Mouse (Mus musculus): Measurements from ENCODE around the gene Rilpl1. TPM values are rescaled to one million over a fixed set of nuclear protein-coding genes. Genes with fewer than 3 reads are reported as not detected.

The Rilpl1 gene
- polyA plus RNA-seq, 1 experiment, result 6.2 TPM

- no peak overlapping the region for H3K27ac ChIP-seq (ENCODE audit: control insufficient read depth, insufficient read depth, low read depth, low read length, poor library complexity)
- peaks cover 6% of the 10 kb centered on the region; the same call in 1 of the 2 replicates for H3K4me1 ChIP-seq (ENCODE audit: control insufficient read depth, insufficient read depth, low read length)
- TF ChIP-seq CTCF (IDR thresholded peaks at IDR 0.05; ENCODE audit: control insufficient read depth, insufficient read depth, low read length) (no peak), POLR2A (IDR thresholded peaks at IDR 0.05; ENCODE audit: borderline replicate concordance, control insufficient read depth, low read depth, low read length) (no peak)
- no peak overlapping the region for H3K4me3 ChIP-seq (replicated peaks; ENCODE audit: control insufficient read depth, low read depth, low read length)
- 84% methylated on average over 16 of the region's 16 CpGs for WGBS
Measured at GRCm38 (mm10) chr5:124450641-124451340, 80.4 kb downstream of the Rilpl1 start.

GRCm38 (mm10) chr5:124450051-124450450 lies 81.1 kb downstream of the Rilpl1 start:
- Histone ChIP-seq H3K4me3 (replicated peaks; ENCODE audit: control insufficient read depth, low read depth, low read length) (no peak overlapping the region), H3K4me1 (ENCODE audit: control insufficient read depth, insufficient read depth, low read length) (peaks cover 5% of the 10 kb centered on the region; the same call in 1 of the 2 replicates), H3K27ac (ENCODE audit: control insufficient read depth, insufficient read depth, low read depth, low read length, poor library complexity) (no peak overlapping the region)
- TF ChIP-seq POLR2A (IDR thresholded peaks at IDR 0.05; ENCODE audit: borderline replicate concordance, control insufficient read depth, low read depth, low read length), result no peak
- TF ChIP-seq CTCF (IDR thresholded peaks at IDR 0.05; ENCODE audit: control insufficient read depth, insufficient read depth, low read length), result no peak
- WGBS, result 87% methylated on average over 7 of the region's 7 CpGs

GRCm38 (mm10) chr5:124449494-124449893 lies 81.7 kb downstream of the Rilpl1 start:
- no peak overlapping the region for H3K27ac ChIP-seq (ENCODE audit: control insufficient read depth, insufficient read depth, low read depth, low read length, poor library complexity)
- no peak overlapping the region for H3K4me3 ChIP-seq (replicated peaks; ENCODE audit: control insufficient read depth, low read depth, low read length)
- peaks cover 8% of the 10 kb centered on the region for H3K4me1 ChIP-seq (ENCODE audit: control insufficient read depth, insufficient read depth, low read length)
- no peak for TF ChIP-seq POLR2A (IDR thresholded peaks at IDR 0.05; ENCODE audit: borderline replicate concordance, control insufficient read depth, low read depth, low read length)
- TF ChIP-seq CTCF (IDR thresholded peaks at IDR 0.05; ENCODE audit: control insufficient read depth, insufficient read depth, low read length), result no peak
- 90% methylated on average over 6 of the region's 6 CpGs for WGBS

- TF ChIP-seq POLR2A (IDR thresholded peaks at IDR 0.05; ENCODE audit: borderline replicate concordance, control insufficient read depth, low read depth, low read length), result no peak
- TF ChIP-seq CTCF (IDR thresholded peaks at IDR 0.05; ENCODE audit: control insufficient read depth, insufficient read depth, low read length), result peak; percentile 5; the same call in 1 of the 2 replicates
- H3K4me1 ChIP-seq (ENCODE audit: control insufficient read depth, insufficient read depth, low read length), result peaks cover 13% of the 10 kb centered on the region
- WGBS, result 2% methylated on average over 15 of the region's 15 CpGs
- H3K4me3 ChIP-seq (replicated peaks; ENCODE audit: control insufficient read depth, low read depth, low read length), result peak overlapping the region; percentile 82
- H3K27ac ChIP-seq (ENCODE audit: control insufficient read depth, insufficient read depth, low read depth, low read length, poor library complexity), result peak overlapping the region; percentile 92
Measured at GRCm38 (mm10) chr5:124446301-124446881, 84.8 kb downstream of the Rilpl1 start.

GRCm38 (mm10) chr5:124445621-124446293 lies 85.4 kb downstream of the Rilpl1 start:
- Histone ChIP-seq H3K4me3 (replicated peaks; ENCODE audit: control insufficient read depth, low read depth, low read length) (peak overlapping the region; percentile 82), H3K4me1 (ENCODE audit: control insufficient read depth, insufficient read depth, low read length) (peaks cover 13% of the 10 kb centered on the region), H3K27ac (ENCODE audit: control insufficient read depth, insufficient read depth, low read depth, low read length, poor library complexity) (peak overlapping the region; percentile 92)
- 6% methylated on average over 75 of the region's 77 CpGs for WGBS
- TF ChIP-seq CTCF (IDR thresholded peaks at IDR 0.05; ENCODE audit: control insufficient read depth, insufficient read depth, low read length) (no peak), POLR2A (IDR thresholded peaks at IDR 0.05; ENCODE audit: borderline replicate concordance, control insufficient read depth, low read depth, low read length) (no peak)

GRCm38 (mm10) chr5:124444661-124445561 lies 86.3 kb downstream of the Rilpl1 start:
- peak; percentile 76; the same call in 1 of the 2 replicates for TF ChIP-seq POLR2A (IDR thresholded peaks at IDR 0.05; ENCODE audit: borderline replicate concordance, control insufficient read depth, low read depth, low read length)
- TF ChIP-seq CTCF (IDR thresholded peaks at IDR 0.05; ENCODE audit: control insufficient read depth, insufficient read depth, low read length), result no peak
- H3K4me1 ChIP-seq (ENCODE audit: control insufficient read depth, insufficient read depth, low read length), result peaks cover 13% of the 10 kb centered on the region
- H3K27ac ChIP-seq (ENCODE audit: control insufficient read depth, insufficient read depth, low read depth, low read length, poor library complexity), result peak overlapping the region; percentile 92
- 8% methylated on average over 66 of the region's 66 CpGs for WGBS
- H3K4me3 ChIP-seq (replicated peaks; ENCODE audit: control insufficient read depth, low read depth, low read length), result peak overlapping the region; percentile 71

- TF ChIP-seq POLR2A (IDR thresholded peaks at IDR 0.05; ENCODE audit: borderline replicate concordance, control insufficient read depth, low read depth, low read length), result no peak
- no peak for TF ChIP-seq CTCF (IDR thresholded peaks at IDR 0.05; ENCODE audit: control insufficient read depth, insufficient read depth, low read length)
- Histone ChIP-seq H3K4me1 (ENCODE audit: control insufficient read depth, insufficient read depth, low read length) (peaks cover 12% of the 10 kb centered on the region), H3K4me3 (replicated peaks; ENCODE audit: control insufficient read depth, low read depth, low read length) (no peak overlapping the region), H3K27ac (ENCODE audit: control insufficient read depth, insufficient read depth, low read depth, low read length, poor library complexity) (peak overlapping the region; percentile 92; the same call in 1 of the 2 replicates)
- 61% methylated on average over 3 of the region's 3 CpGs for WGBS
Measured at GRCm38 (mm10) chr5:124444208-124444607, 87.0 kb downstream of the Rilpl1 start.

Other genes starting within 250 kb of the Rilpl1 start
- gene Mphosph9, start 203.4 kb downstream of the Rilpl1 start, polyA plus RNA-seq (2011; ENCODE audit: insufficient read depth, insufficient read length, low replicate concordance, missing spikeins), result 7.1 and 10.3 TPM in 2 replicates
- 3.1 and 6.3 TPM in 2 replicates for gene 2810006K23Rik, start 203.3 kb downstream of the Rilpl1 start, polyA plus RNA-seq (2011; ENCODE audit: insufficient read depth, insufficient read length, low replicate concordance, missing spikeins)
- gene Cdk2ap1, start 168.3 kb downstream of the Rilpl1 start, polyA plus RNA-seq (2011; ENCODE audit: insufficient read depth, insufficient read length, low replicate concordance, missing spikeins), result 35.9 and 43.9 TPM in 2 replicates
- 26.5 and 50.4 TPM in 2 replicates for gene Sbno1, start 105.4 kb downstream of the Rilpl1 start, polyA plus RNA-seq (2011; ENCODE audit: insufficient read depth, insufficient read length, low replicate concordance, missing spikeins)
- gene Kmt5a, start 91.5 kb downstream of the Rilpl1 start, polyA plus RNA-seq (2011; ENCODE audit: insufficient read depth, insufficient read length, low replicate concordance, missing spikeins), result 100.0 and 137 TPM in 2 replicates
- gene Rilpl2, start 53.0 kb downstream of the Rilpl1 start, polyA plus RNA-seq (2011; ENCODE audit: insufficient read depth, insufficient read length, low replicate concordance, missing spikeins), result 13.5 and 18.3 TPM in 2 replicates
- 12.7 and 24.2 TPM in 2 replicates for gene Snrnp35, start 48.3 kb downstream of the Rilpl1 start, polyA plus RNA-seq (2011; ENCODE audit: insufficient read depth, insufficient read length, low replicate concordance, missing spikeins)
- 117 TPM in 2 replicates for gene Tmed2, start 9.3 kb upstream of the Rilpl1 start, polyA plus RNA-seq (2011; ENCODE audit: insufficient read depth, insufficient read length, low replicate concordance, missing spikeins)
- gene Ddx55, start 21.5 kb upstream of the Rilpl1 start, polyA plus RNA-seq (2011; ENCODE audit: insufficient read depth, insufficient read length, low replicate concordance, missing spikeins), result 11.7 and 22.9 TPM in 2 replicates
- 14.9 and 16.6 TPM in 2 replicates for gene Eif2b1, start 47.7 kb upstream of the Rilpl1 start, polyA plus RNA-seq (2011; ENCODE audit: insufficient read depth, insufficient read length, low replicate concordance, missing spikeins)
- 7.8 and 8.3 TPM in 2 replicates for gene Gtf2h3, start 47.7 kb upstream of the Rilpl1 start, polyA plus RNA-seq (2011; ENCODE audit: insufficient read depth, insufficient read length, low replicate concordance, missing spikeins)
- gene Atp6v0a2, start 97.2 kb upstream of the Rilpl1 start, polyA plus RNA-seq (2011; ENCODE audit: insufficient read depth, insufficient read length, low replicate concordance, missing spikeins), result 10.5 and 23.4 TPM in 2 replicates
- gene Dnah10, start 193.7 kb upstream of the Rilpl1 start, polyA plus RNA-seq (2011; ENCODE audit: insufficient read depth, insufficient read length, low replicate concordance, missing spikeins), result 0.09 TPM in 1 of 2 replicates, not detected in the other